Mouse (Mus musculus) brain, embryonic 14.5 days (tissue): ENCODE measurements around the gene Nop16.

Experiments used
- CTCF ChIP-seq: fragments of 200-500 bp; IDR thresholded peaks from 2 replicates; pipeline ENCODE4 v1.5.1; 2012; ENCODE audit warnings: inconsistent platforms, mild to moderate bottlenecking, moderate library complexity, borderline replicate concordance; ENCODE audit not compliant: insufficient read depth, insufficient read length; ENCODE audit errors: extremely low read depth
- POLR2A ChIP-seq: fragments of 200-500 bp; IDR thresholded peaks from 2 replicates; pipeline ENCODE4 v1.6.1; 2012; ENCODE audit warnings: mild to moderate bottlenecking, inconsistent platforms, borderline replicate concordance; ENCODE audit not compliant: poor library complexity, insufficient read depth, insufficient read length, severe bottlenecking; ENCODE audit errors: extremely low read depth

GRCm38 (mm10) chr13:54610613-54610971 lies 20.7 kb upstream of the Nop16 start:
- no peak for TF ChIP-seq POLR2A
- no peak for TF ChIP-seq CTCF
